Mouse (Mus musculus) embryonic facial prominence, embryonic 14.5 days (tissue): ENCODE measurements at regions not wholly inside any gene's neighbourhood (a gene's known extent, or its start where the extent isn't known, plus 50 kb on each side); places are given as distances from the start of the nearest gene placed in this dataset.

Experiments used
- ATAC-seq: fragments of 200-750 bp; cut with Nextera tagmentation; 2 replicates; pipeline ENCODE4 v1.8.0; 2017; ENCODE audit warnings: low read depth, moderate number of reproducible peaks, moderate TSS enrichment
- DNase-seq: peaks from one replicate; pipeline ENCODE4 v3.0.0-alpha.2; 2015; ENCODE audit warnings: low spot score
- H3K27ac ChIP-seq: fragments of 300-500 bp; sonication (generic); replicated peaks from 2 replicates; pipeline ENCODE4 v1.5.1; 2014; ENCODE audit warnings: low read depth, mild to moderate bottlenecking, low read length, moderate library complexity
- H3K27me3 ChIP-seq: fragments of 300-500 bp; sonication (generic); replicated peaks from 2 replicates; pipeline ENCODE4 v1.6.1; 2014; ENCODE audit warnings: low read length; ENCODE audit not compliant: control insufficient read depth, insufficient read depth
- H3K36me3 ChIP-seq: fragments of 300-500 bp; sonication (generic); 2 replicates; pipeline ENCODE4 v1.6.1; 2014; ENCODE audit warnings: low read length, mixed read lengths; ENCODE audit not compliant: control insufficient read depth, insufficient read depth
- H3K4me1 ChIP-seq: fragments of 300-500 bp; sonication (generic); 2 replicates; pipeline ENCODE4 v1.6.1; 2014; ENCODE audit warnings: antibody characterized with exemption, low read length; ENCODE audit not compliant: control insufficient read depth, insufficient read depth
- H3K4me2 ChIP-seq: fragments of 300-500 bp; sonication (generic); 2 replicates; pipeline ENCODE4 v1.6.1; 2014; ENCODE audit warnings: low read depth, mild to moderate bottlenecking, low read length, moderate library complexity, mixed read lengths
- H3K4me3 ChIP-seq: fragments of 300-500 bp; sonication (generic); 2 replicates; pipeline ENCODE4 v1.5.1; 2014; ENCODE audit warnings: low read depth, mild to moderate bottlenecking, low read length
- H3K9ac ChIP-seq: fragments of 300-500 bp; sonication (generic); 2 replicates; pipeline ENCODE4 v1.6.1; 2014; ENCODE audit warnings: low read depth, mild to moderate bottlenecking, low read length, moderate library complexity, mixed read lengths
- H3K9me3 ChIP-seq: fragments of 300-500 bp; sonication (generic); 2 replicates; pipeline ENCODE4 v1.6.1; 2016; ENCODE audit warnings: low read length; ENCODE audit not compliant: control insufficient read depth
- WGBS: fragments of 180-500 bp; shearing (Covaris S2); extraction: QIAGEN DNeasy Blood & Tissue Kit; methylation state at CpG from one replicate; pipeline ENCODE4 v1.1.7; 2014; 5-methylcytosine and 5-hydroxymethylcytosine counted together

DNA sequence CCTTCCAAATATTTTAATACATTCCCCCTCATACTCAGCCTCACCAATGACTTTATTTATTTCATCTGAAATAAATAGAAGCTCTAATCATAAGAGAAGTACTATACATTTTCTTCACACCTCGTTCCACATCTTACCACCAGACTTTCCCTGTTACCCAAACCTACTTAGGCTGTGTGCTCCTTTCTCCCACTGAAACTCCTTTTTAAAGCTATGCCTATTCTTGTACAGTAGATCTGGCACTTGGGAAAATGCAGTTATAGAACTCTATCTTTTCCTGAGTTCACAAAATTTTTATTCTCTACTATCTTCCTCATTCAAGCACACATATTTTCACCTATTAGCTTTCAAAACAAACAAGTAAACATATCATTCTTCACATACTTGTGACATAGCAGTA lies 272.8 kb upstream of the Prkd1 start:
- no peak overlapping the region for H3K27ac ChIP-seq
- WGBS = 86% methylated on average over 1 of the region's 1 CpGs
- no peak for ATAC-seq
- no peak overlapping the region for H3K4me3 ChIP-seq
- H3K9me3 ChIP-seq = no peaks in the 10 kb centered on the region
- DNase-seq = no peak
- H3K27me3 ChIP-seq = no peaks in the 10 kb centered on the region
- no peaks in the 10 kb centered on the region for H3K4me1 ChIP-seq
- H3K4me2 ChIP-seq = no peak overlapping the region
- H3K9ac ChIP-seq = no peak overlapping the region
- H3K36me3 ChIP-seq = no peaks in the 10 kb centered on the region

DNA sequence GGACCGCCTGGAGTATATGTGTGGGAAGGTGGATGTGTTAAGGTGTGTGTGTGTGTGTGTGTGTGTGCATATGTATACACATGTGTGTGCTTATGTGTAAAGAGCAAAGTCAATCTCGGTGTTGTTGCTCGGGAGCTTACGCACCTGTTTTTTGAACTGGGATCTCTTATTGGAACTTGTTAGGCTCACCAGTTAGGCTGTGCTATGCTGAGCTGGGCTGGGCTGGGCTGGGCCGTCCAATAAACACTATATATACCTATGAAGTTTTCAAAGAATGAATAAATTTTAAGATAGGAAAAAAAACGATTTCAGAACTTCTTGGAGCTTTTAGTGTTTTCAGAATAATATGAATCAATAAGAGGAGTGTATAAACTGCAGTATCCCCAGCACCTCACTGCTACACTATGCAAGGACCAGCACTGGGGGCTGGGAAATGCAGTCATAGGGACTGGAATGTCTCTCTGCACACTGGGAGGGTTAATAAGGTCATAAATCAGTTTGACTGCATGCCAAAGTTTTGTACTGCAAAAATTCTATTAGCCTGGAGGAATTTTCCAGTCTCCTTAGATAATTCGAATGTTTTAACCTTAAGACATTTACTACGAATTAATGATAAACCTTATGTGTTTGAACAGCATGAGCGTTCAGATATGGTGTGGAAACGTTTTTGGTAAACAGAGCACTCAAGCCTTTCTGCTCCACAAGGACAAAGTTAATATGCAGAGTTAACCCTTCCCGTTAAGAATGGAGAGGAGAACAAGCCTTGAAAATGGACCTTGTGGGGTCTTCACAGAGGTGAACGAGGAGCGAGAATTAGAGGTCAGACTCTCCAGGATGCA lies 250.9 kb upstream of the Prkd1 start:
- no peak overlapping the region for H3K9ac ChIP-seq
- H3K27ac ChIP-seq = no peak overlapping the region
- no peaks in the 10 kb centered on the region for H3K27me3 ChIP-seq
- no peaks in the 10 kb centered on the region for H3K4me1 ChIP-seq
- no peak overlapping the region for H3K4me2 ChIP-seq
- no peak overlapping the region for H3K4me3 ChIP-seq
- no peak for ATAC-seq
- DNase-seq = no peak
- 70% methylated on average over 13 of the region's 13 CpGs for WGBS
- H3K9me3 ChIP-seq = 0 out of 2 replicates have a peak, but pooled peaks cover 3% of the 10 kb centered on the region
- no peaks in the 10 kb centered on the region for H3K36me3 ChIP-seq

- WGBS = 69% methylated on average over 3 of the region's 3 CpGs
- Histone ChIP-seq H3K9ac (no peak overlapping the region), H3K27me3 (no peaks in the 10 kb centered on the region), H3K27ac (no peak overlapping the region), H3K36me3 (no peaks in the 10 kb centered on the region), H3K4me3 (no peak overlapping the region), H3K4me1 (no peaks in the 10 kb centered on the region), H3K4me2 (no peak overlapping the region), H3K9me3 (0 out of 2 replicates have a peak, but pooled peaks cover 3% of the 10 kb centered on the region)
- DNase-seq = no peak
- no peak for ATAC-seq
Measured at GRCm38 (mm10) chr12:50897606-50898166, 248.8 kb upstream of the Prkd1 start.

- Histone ChIP-seq H3K4me2 (no peak overlapping the region), H3K36me3 (no peaks in the 10 kb centered on the region), H3K27ac (no peak overlapping the region), H3K9me3 (no peaks in the 10 kb centered on the region), H3K9ac (no peak overlapping the region), H3K4me3 (no peak overlapping the region), H3K4me1 (no peaks in the 10 kb centered on the region), H3K27me3 (no peaks in the 10 kb centered on the region)
- no peak for DNase-seq
- 48% methylated on average over 5 of the region's 5 CpGs for WGBS
- no peak for ATAC-seq
Measured at GRCm38 (mm10) chr12:50893604-50894003, 244.7 kb upstream of the Prkd1 start.

DNA sequence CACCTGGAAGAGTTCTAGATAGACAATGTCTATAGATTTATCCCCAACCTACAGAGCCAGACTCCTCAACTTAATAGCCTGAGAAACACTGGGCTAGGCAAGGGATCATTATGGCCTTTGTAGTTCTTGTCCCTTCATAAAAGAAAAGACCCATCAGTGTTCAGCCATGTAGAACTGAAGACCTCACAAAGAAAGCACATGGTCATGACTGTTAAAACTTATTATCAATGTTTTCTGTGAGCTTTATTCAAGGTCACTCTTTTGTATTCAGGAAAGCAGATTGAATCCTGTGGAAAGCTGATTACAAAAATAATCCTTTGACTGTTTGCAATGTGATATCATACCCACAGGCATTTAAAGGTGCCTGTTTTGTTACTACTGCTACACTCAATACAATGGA lies 226.9 kb upstream of the Prkd1 start:
- Histone ChIP-seq H3K36me3 (no peaks in the 10 kb centered on the region), H3K4me1 (no peaks in the 10 kb centered on the region), H3K4me3 (no peak overlapping the region), H3K27ac (no peak overlapping the region), H3K27me3 (no peaks in the 10 kb centered on the region), H3K9ac (no peak overlapping the region), H3K4me2 (no peak overlapping the region), H3K9me3 (no peaks in the 10 kb centered on the region)
- no peak for DNase-seq
- no peak for ATAC-seq

GRCm38 (mm10) chr12:50874024-50874398 lies 225.1 kb upstream of the Prkd1 start:
- Histone ChIP-seq H3K27me3 (no peaks in the 10 kb centered on the region), H3K4me1 (no peaks in the 10 kb centered on the region), H3K9ac (no peak overlapping the region), H3K4me2 (no peak overlapping the region), H3K36me3 (no peaks in the 10 kb centered on the region), H3K4me3 (no peak overlapping the region), H3K9me3 (no peaks in the 10 kb centered on the region), H3K27ac (no peak overlapping the region)
- DNase-seq = no peak
- no peak for ATAC-seq
- WGBS = 88% methylated on average over 4 of the region's 4 CpGs

GRCm38 (mm10) chr12:50873390-50874023 lies 224.6 kb upstream of the Prkd1 start:
- H3K4me3 ChIP-seq = no peak overlapping the region
- peak; percentile 39 for DNase-seq
- 82% methylated on average over 11 of the region's 11 CpGs for WGBS

GRCm38 (mm10) chr12:50851644-50852043 lies 202.7 kb upstream of the Prkd1 start:
- H3K36me3 ChIP-seq = no peaks in the 10 kb centered on the region
- H3K9me3 ChIP-seq = no peaks in the 10 kb centered on the region
- no peak overlapping the region for H3K4me2 ChIP-seq
- H3K9ac ChIP-seq = no peak overlapping the region
- DNase-seq (no peak), ATAC-seq (peak; percentile 79; the same call in 1 of the 2 replicates)
- H3K4me3 ChIP-seq = no peak overlapping the region
- H3K27ac ChIP-seq = no peak overlapping the region
- no peaks in the 10 kb centered on the region for H3K4me1 ChIP-seq
- 79% methylated on average over 3 of the region's 3 CpGs for WGBS
- H3K27me3 ChIP-seq = no peaks in the 10 kb centered on the region

More at GRCm38 (mm10) chr12:50873390-50874023, 224.6 kb upstream of the Prkd1 start:
- Histone ChIP-seq H3K4me2 (no peak overlapping the region), H3K9me3 (no peaks in the 10 kb centered on the region), H3K27ac (no peak overlapping the region), H3K4me1 (no peaks in the 10 kb centered on the region), H3K27me3 (no peaks in the 10 kb centered on the region), H3K36me3 (no peaks in the 10 kb centered on the region), H3K9ac (no peak overlapping the region)
- no peak for ATAC-seq
